Mouse (Mus musculus) MEL (cell line): ENCODE results near the gene Shh.

Source experiments
- CHD1 ChIP-seq: IDR thresholded peaks from 2 replicates; pipeline ENCODE4 v1.6.1; 2012; ENCODE audit warnings: low read depth, mild to moderate bottlenecking, inconsistent platforms, low read length, improper control_type of control experiment
- CTCF ChIP-seq, 3 experiments: IDR thresholded peaks in 2 of 3; conservative IDR thresholded peaks in 1 of 3; 2 replicates each; pipeline ENCODE4 v1.5.1; 2011 to 2012; ENCODE audit warnings: low read length in 3 of 3, low read depth in 2 of 3, mild to moderate bottlenecking in 2 of 3, improper control_type of control experiment in 1 of 3, inconsistent platforms in 1 of 3, mixed read lengths in 1 of 3, moderate library complexity in 1 of 3; ENCODE audit not compliant: control insufficient read depth in 1 of 3, insufficient read depth in 1 of 3, poor library complexity in 1 of 3, severe bottlenecking in 1 of 3
- E2F4 ChIP-seq: IDR thresholded peaks from 2 replicates; pipeline ENCODE4 v1.6.1; 2011; ENCODE audit warnings: low read depth, low read length, improper control_type of control experiment, borderline replicate concordance
- MAFK ChIP-seq: IDR thresholded peaks from 2 replicates; pipeline ENCODE4 v1.6.1; 2011; ENCODE audit warnings: low read depth, mild to moderate bottlenecking, low read length, improper control_type of control experiment, borderline replicate concordance
- MAZ ChIP-seq: IDR thresholded peaks from 2 replicates; pipeline ENCODE4 v1.6.1; 2012; ENCODE audit warnings: low read depth, mild to moderate bottlenecking, inconsistent platforms, low read length, improper control_type of control experiment
- MEF2A ChIP-seq: IDR thresholded peaks from 2 replicates; pipeline ENCODE4 v1.6.1; 2014; ENCODE audit warnings: low read depth, mild to moderate bottlenecking, inconsistent platforms, low read length, improper control_type of control experiment; ENCODE audit not compliant: poor library complexity, insufficient replicate concordance, severe bottlenecking; ENCODE audit errors: extremely low read depth
- MXI1 ChIP-seq: IDR thresholded peaks from 2 replicates; pipeline ENCODE4 v1.6.1; 2011; ENCODE audit warnings: mild to moderate bottlenecking, low read depth, low read length, improper control_type of control experiment
- MYB ChIP-seq: IDR thresholded peaks from 2 replicates; pipeline ENCODE4 v1.6.1; 2011; ENCODE audit warnings: mild to moderate bottlenecking, low read depth, low read length, improper control_type of control experiment
- NRF1 ChIP-seq: IDR thresholded peaks from 2 replicates; pipeline ENCODE4 v1.6.1; 2014; ENCODE audit warnings: low read depth, mild to moderate bottlenecking, inconsistent platforms, low read length, improper control_type of control experiment, moderate library complexity; ENCODE audit not compliant: poor library complexity, insufficient read depth, severe bottlenecking
- POLR2A ChIP-seq, 2 experiments: IDR thresholded peaks; 2 replicates each; pipeline ENCODE4 v1.6.1; 2011 to 2012; ENCODE audit warnings: low read length in 2 of 2, mild to moderate bottlenecking in 2 of 2, control low read depth in 1 of 2, improper control_type of control experiment in 1 of 2, low read depth in 1 of 2, moderate library complexity in 1 of 2; ENCODE audit not compliant: control insufficient read depth in 1 of 2, insufficient read depth in 1 of 2, poor library complexity in 1 of 2
- SIN3A ChIP-seq: IDR thresholded peaks from 2 replicates; pipeline ENCODE4 v1.6.1; 2012; ENCODE audit warnings: low read length, improper control_type of control experiment, inconsistent platforms
- TCF12 ChIP-seq: IDR thresholded peaks from 2 replicates; pipeline ENCODE4 v1.6.1; 2014; ENCODE audit warnings: low read depth, mild to moderate bottlenecking, inconsistent platforms, low read length, improper control_type of control experiment, moderate library complexity
- UBTF ChIP-seq: IDR thresholded peaks from 2 replicates; pipeline ENCODE4 v1.6.1; 2012; ENCODE audit warnings: low read depth, mild to moderate bottlenecking, inconsistent platforms, low read length, improper control_type of control experiment, moderate library complexity, borderline replicate concordance; ENCODE audit not compliant: insufficient read depth
- USF2 ChIP-seq, 2 experiments: IDR thresholded peaks; 2 replicates each; pipeline ENCODE4 v1.6.1; 2011 to 2012; ENCODE audit warnings: improper control_type of control experiment in 2 of 2, low read length in 2 of 2, borderline replicate concordance in 1 of 2, inconsistent platforms in 1 of 2, low read depth in 1 of 2, mild to moderate bottlenecking in 1 of 2; ENCODE audit not compliant: insufficient read depth in 1 of 2

DNA sequence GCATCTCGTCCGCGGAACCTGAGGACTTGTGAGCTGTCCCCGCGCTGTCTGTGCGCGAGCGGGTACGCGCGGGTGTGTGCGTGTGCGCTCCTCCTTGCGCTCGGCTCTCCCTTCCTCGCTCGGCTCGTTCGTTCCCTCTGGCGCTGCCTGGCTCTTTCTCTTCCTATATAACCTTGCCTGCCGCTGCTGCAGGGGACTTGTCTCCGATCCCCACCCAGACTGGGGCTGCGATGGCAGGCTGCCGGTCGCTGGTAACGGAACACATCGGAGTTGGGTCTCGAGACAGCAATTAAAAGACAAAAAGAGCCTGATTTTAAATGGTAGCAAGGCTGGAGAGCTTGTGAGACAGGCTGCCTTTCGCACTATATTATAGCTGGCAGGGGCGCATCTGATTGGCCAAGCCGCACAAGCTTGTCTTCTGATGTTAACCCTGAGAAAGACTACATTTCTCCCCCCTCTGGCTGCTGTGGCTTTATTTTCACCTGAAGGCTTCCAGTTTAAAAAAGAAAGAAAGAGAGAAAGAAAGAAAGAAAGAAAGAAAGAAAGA is at the start of gene Shh:
- TF ChIP-seq CTCF (IDR thresholded peaks at IDR 0.05 in 2 of 3, conservative IDR thresholded peaks at IDR 0.05 in 1 of 3; ENCODE audit: control insufficient read depth in 1 of 3, insufficient read depth in 1 of 3, low read depth in 2 of 3, low read length in 3 of 3, poor library complexity in 1 of 3, severe bottlenecking in 1 of 3) (no peak), CHD1 (no peak), POLR2A (IDR thresholded peaks at IDR 0.05; ENCODE audit: control insufficient read depth in 1 of 2, insufficient read depth in 1 of 2, low read depth in 1 of 2, low read length in 2 of 2, poor library complexity in 1 of 2) (no peak), TCF12 (no peak), USF2 (IDR thresholded peaks at IDR 0.05; ENCODE audit: borderline replicate concordance in 1 of 2, insufficient read depth in 1 of 2, low read depth in 1 of 2, low read length in 2 of 2) (no peak), MAZ (no peak), E2F4 (no peak), MYB (no peak), NRF1 (no peak), MXI1 (no peak), MAFK (no peak), UBTF (no peak), MEF2A (no peak), SIN3A (no peak)
